Mouse (Mus musculus): Measurements from ENCODE around the gene Pigp. TPM values are rescaled to one million over a fixed set of nuclear protein-coding genes. Genes with fewer than 3 reads are reported as not detected.

Pigp gene
- total and polyA plus RNA-seq, 2 experiments from 2014 or later = 114 to 143 TPM

- WGBS = 87% methylated on average over 11 of the region's 11 CpGs
Measured at GRCm38 (mm10) chr16:94356776-94357494, 14.7 kb downstream of the Pigp start.

GRCm38 (mm10) chr16:94356046-94356445, 15.6 kb downstream of the Pigp start:
- ATAC-seq (ENCODE audit: low FRiP score) (no peak), DNase-seq (ENCODE audit: low spot score) (no peak)
- 70% methylated on average over 7 of the region's 7 CpGs for WGBS
- H3K36me3 ChIP-seq (ENCODE audit: insufficient read depth, low read length) = no peaks in the 10 kb centered on the region
- no peak overlapping the region for H3K4me2 ChIP-seq (ENCODE audit: low read depth, low read length, poor library complexity, severe bottlenecking)
- H3K27ac ChIP-seq (ENCODE audit: low read depth, low read length) = no peak overlapping the region
- H3K9me3 ChIP-seq (ENCODE audit: low read length) = no peaks in the 10 kb centered on the region
- no peaks in the 10 kb centered on the region for H3K4me1 ChIP-seq (ENCODE audit: insufficient read depth, low read length)
- no peaks in the 10 kb centered on the region for H3K27me3 ChIP-seq (ENCODE audit: insufficient read depth, low read length)
- H3K9ac ChIP-seq (replicated peaks; ENCODE audit: low read length, poor library complexity, severe bottlenecking) = no peak overlapping the region
- H3K4me3 ChIP-seq (ENCODE audit: low read depth, low read length) = no peak overlapping the region
- no peak for TF ChIP-seq CTCF (IDR thresholded peaks at IDR 0.05)

More at GRCm38 (mm10) chr16:94356776-94357494, 14.7 kb downstream of the Pigp start:
- Histone ChIP-seq H3K36me3 (ENCODE audit: insufficient read depth, low read length) (no peaks in the 10 kb centered on the region), H3K27me3 (ENCODE audit: insufficient read depth, low read length) (no peaks in the 10 kb centered on the region), H3K9me3 (ENCODE audit: low read length) (no peaks in the 10 kb centered on the region), H3K4me1 (ENCODE audit: insufficient read depth, low read length) (no peaks in the 10 kb centered on the region), H3K4me2 (ENCODE audit: low read depth, low read length, poor library complexity, severe bottlenecking) (no peak overlapping the region), H3K4me3 (ENCODE audit: low read depth, low read length) (no peak overlapping the region), H3K27ac (ENCODE audit: low read depth, low read length) (no peak overlapping the region), H3K9ac (replicated peaks; ENCODE audit: low read length, poor library complexity, severe bottlenecking) (no peak overlapping the region)
- TF ChIP-seq CTCF (IDR thresholded peaks at IDR 0.05) = no peak
- no peak for ATAC-seq (ENCODE audit: low FRiP score)
- no peak for DNase-seq (ENCODE audit: low spot score)

DNA sequence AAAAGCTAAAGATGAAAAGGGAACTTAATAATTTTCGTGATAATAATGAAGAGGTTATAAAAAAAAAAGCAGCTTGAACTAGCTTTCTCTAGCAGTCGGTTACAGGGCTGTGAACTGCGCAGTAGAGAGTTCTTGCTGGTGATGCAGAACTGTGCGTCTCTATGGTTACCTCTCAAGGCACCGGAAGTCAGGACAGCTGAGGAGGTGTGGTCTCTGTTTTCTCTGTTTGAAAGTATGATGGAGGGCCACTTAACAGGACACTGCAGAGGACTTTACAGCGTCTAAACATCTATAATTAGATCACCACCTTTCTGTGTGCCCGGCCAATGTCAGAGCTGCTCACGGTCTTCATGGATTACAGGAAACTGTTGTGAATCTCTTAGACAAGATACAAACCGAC, 17.2 kb downstream of the Pigp start:
- Histone ChIP-seq H3K9me3 (ENCODE audit: low read length) (no peaks in the 10 kb centered on the region), H3K27me3 (ENCODE audit: insufficient read depth, low read length) (no peaks in the 10 kb centered on the region), H3K4me1 (ENCODE audit: insufficient read depth, low read length) (no peaks in the 10 kb centered on the region), H3K36me3 (ENCODE audit: insufficient read depth, low read length) (no peaks in the 10 kb centered on the region), H3K4me2 (ENCODE audit: low read depth, low read length, poor library complexity, severe bottlenecking) (no peak overlapping the region), H3K4me3 (ENCODE audit: low read depth, low read length) (no peak overlapping the region), H3K9ac (replicated peaks; ENCODE audit: low read length, poor library complexity, severe bottlenecking) (no peak overlapping the region), H3K27ac (ENCODE audit: low read depth, low read length) (no peak overlapping the region)
- 56% methylated on average over 9 of the region's 9 CpGs for WGBS
- DNase-seq (ENCODE audit: low spot score) = peak; percentile 52
- no peak for ATAC-seq (ENCODE audit: low FRiP score)
- TF ChIP-seq CTCF (IDR thresholded peaks at IDR 0.05) = no peak

- 71% methylated on average over 10 of the region's 10 CpGs for WGBS
- Histone ChIP-seq H3K4me1 (ENCODE audit: insufficient read depth, low read length) (no peaks in the 10 kb centered on the region), H3K9ac (replicated peaks; ENCODE audit: low read length, poor library complexity, severe bottlenecking) (no peak overlapping the region), H3K27ac (ENCODE audit: low read depth, low read length) (no peak overlapping the region), H3K27me3 (ENCODE audit: insufficient read depth, low read length) (no peaks in the 10 kb centered on the region), H3K4me2 (ENCODE audit: low read depth, low read length, poor library complexity, severe bottlenecking) (no peak overlapping the region), H3K9me3 (ENCODE audit: low read length) (no peaks in the 10 kb centered on the region), H3K4me3 (ENCODE audit: low read depth, low read length) (no peak overlapping the region), H3K36me3 (ENCODE audit: insufficient read depth, low read length) (no peaks in the 10 kb centered on the region)
- DNase-seq (ENCODE audit: low spot score) = no peak
- no peak for TF ChIP-seq CTCF (IDR thresholded peaks at IDR 0.05)
- ATAC-seq (ENCODE audit: low FRiP score) = no peak
Measured at GRCm38 (mm10) chr16:94350287-94350677, 21.4 kb downstream of the Pigp start.

DNA sequence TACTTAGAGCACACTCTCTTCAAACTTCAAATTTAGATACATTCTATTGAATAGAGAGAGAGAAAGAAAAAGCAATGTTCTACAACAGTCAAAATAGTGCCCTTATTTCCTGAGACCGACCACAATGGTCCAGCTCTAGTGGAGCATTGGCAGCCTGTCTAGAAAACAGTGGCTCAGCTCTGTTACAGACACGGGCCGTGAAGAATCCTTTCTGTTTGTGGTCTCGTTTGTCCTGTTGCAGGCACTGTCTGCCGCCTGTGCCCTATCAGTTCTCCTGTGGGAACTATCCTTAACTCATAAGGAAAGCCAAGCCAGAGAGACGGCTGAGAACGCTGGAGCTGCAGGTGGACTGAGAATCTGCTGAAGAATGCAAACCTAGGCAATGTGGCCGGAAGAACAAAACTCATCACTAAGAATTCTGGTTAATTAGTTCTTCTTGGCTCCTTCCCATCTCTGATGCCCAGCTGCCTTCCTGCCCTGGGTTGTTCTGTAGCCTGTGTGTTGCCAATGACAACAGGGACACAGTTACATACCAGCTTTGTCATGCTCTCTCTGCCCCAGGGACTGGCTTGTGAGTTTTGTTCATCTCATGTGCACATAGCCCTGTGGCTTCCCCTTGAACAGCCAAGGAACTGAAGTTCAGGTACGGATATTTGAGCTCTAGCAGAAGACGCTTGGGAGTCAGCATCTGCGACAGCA, 21.9 kb downstream of the Pigp start:
- no peaks in the 10 kb centered on the region for H3K27me3 ChIP-seq (ENCODE audit: insufficient read depth, low read length)
- H3K36me3 ChIP-seq (ENCODE audit: insufficient read depth, low read length) = no peaks in the 10 kb centered on the region
- H3K9ac ChIP-seq (replicated peaks; ENCODE audit: low read length, poor library complexity, severe bottlenecking) = no peak overlapping the region
- H3K27ac ChIP-seq (ENCODE audit: low read depth, low read length) = 0 out of 2 replicates have a peak overlapping the region, but pooled peaks have one; percentile 12
- no peak for TF ChIP-seq CTCF (IDR thresholded peaks at IDR 0.05)
- WGBS = 55% methylated on average over 11 of the region's 11 CpGs
- DNase-seq (ENCODE audit: low spot score) (peak; percentile 71), ATAC-seq (ENCODE audit: low FRiP score) (no peak)
- no peaks in the 10 kb centered on the region for H3K4me1 ChIP-seq (ENCODE audit: insufficient read depth, low read length)
- no peaks in the 10 kb centered on the region for H3K9me3 ChIP-seq (ENCODE audit: low read length)
- no peak overlapping the region for H3K4me3 ChIP-seq (ENCODE audit: low read depth, low read length)
- no peak overlapping the region for H3K4me2 ChIP-seq (ENCODE audit: low read depth, low read length, poor library complexity, severe bottlenecking)

GRCm38 (mm10) chr16:94348779-94349178, 22.9 kb downstream of the Pigp start:
- H3K27ac ChIP-seq (ENCODE audit: low read depth, low read length) = no peak overlapping the region
- DNase-seq (ENCODE audit: low spot score) (no peak), ATAC-seq (ENCODE audit: low FRiP score) (no peak)
- H3K4me2 ChIP-seq (ENCODE audit: low read depth, low read length, poor library complexity, severe bottlenecking) = no peak overlapping the region
- no peak overlapping the region for H3K4me3 ChIP-seq (ENCODE audit: low read depth, low read length)
- no peak for TF ChIP-seq CTCF (IDR thresholded peaks at IDR 0.05)
- H3K36me3 ChIP-seq (ENCODE audit: insufficient read depth, low read length) = no peaks in the 10 kb centered on the region
- H3K4me1 ChIP-seq (ENCODE audit: insufficient read depth, low read length) = no peaks in the 10 kb centered on the region
- H3K27me3 ChIP-seq (ENCODE audit: insufficient read depth, low read length) = no peaks in the 10 kb centered on the region
- H3K9ac ChIP-seq (replicated peaks; ENCODE audit: low read length, poor library complexity, severe bottlenecking) = no peak overlapping the region
- 90% methylated on average over 2 of the region's 2 CpGs for WGBS
- H3K9me3 ChIP-seq (ENCODE audit: low read length) = no peaks in the 10 kb centered on the region
